Mouse (Mus musculus): ENCODE data around the gene St5.

The St5 gene

DNA sequence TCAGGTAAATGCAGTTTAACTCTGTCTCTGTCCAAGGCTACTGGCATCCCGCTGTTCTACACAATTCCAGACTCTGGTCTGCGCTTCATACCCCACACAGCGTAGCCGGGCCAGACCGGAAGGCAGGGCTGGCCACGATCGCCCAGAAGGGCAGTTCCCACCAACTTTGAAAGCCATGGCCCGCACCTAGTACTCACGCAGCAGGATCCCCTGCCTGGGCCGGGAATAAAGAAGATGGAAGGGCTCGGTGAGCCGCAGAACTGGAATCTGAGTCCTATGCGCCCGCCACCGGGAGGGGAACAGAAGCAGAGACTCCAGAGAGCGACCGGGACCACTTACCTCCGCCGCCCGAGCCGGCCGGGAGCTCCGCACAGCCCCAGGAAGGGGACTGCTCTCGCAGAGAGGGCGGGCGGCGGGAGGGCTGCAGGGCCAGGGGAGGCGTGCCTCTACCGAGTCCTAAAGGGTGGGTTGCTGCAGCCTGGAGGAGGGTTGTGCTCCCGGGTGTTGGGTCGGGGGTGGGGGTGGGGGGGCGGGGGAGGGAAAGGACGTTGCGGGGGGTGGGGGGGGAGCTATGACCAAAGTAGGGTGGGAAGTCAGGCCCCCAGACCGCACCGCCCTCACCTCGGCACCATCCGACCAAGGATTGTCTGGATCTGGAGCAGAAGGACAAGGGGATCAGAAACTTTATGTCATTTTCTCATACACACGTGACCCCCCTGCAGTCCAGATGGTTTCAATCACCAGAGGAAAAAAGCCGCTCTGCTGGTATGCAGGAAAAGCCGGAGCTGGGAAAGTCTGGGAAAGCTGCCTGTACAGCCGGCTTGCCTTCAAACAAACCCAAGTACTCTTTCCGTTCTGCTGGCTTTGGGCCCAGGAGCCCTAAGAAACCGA is 31.6 kb downstream of the St5 start:
- TF ChIP-seq GATA4 (IDR thresholded peaks at IDR 0.05; ENCODE audit: insufficient replicate concordance, low read length): no peak

DNA sequence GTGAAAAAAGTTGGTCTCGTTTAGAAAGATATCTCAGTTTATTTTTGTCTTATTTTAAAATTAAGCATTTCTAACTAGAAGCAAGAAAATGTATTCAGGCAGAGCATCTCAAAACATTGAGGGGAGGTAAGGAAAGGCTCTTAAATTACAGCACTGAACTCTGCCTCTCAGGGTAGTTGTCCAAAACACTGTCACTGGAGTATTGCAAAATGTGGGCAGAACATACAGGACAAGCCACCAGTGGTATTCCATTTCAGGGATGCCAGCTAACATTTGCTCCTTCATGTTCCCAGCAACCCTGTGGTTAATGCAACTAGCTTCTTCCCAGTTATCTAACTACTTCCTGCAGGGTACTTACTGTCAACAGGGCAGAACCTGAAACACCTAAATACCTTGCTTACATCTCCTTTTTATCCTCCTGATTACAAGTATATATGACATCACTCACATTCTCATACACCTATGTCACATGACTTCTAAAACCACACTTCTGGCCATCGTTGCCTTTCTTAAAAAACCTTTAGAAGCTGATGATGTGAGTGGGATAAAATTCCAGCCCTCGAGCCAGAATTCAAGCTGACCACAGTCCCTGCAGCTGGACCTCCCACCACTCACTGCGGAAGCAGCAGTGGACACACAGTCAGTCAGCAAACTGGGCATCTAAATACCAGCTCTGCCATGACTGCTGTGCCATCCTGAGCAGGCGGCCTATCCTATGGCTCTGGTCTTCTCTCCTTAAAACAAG is 33.8 kb downstream of the St5 start:
- TF ChIP-seq GATA4 (IDR thresholded peaks at IDR 0.05; ENCODE audit: insufficient replicate concordance, low read length): no peak

DNA sequence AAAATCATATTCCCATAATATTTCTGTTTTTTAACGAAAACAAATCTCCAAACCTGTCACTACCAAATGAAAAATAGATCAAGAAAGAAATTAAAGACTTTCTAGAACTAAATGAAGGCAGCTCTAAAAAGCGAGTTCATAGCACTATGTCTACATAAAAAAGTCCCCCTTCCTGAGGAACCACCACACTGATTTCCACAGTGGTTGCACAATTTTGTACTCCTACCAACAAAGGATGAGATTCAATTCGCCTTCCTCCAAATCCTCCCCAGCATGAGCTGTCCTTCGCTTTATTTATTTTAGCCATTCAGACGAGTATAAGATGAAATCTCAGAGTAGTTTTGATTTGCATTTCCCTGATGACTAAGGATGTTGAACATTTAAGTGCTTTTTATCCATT is 36.7 kb downstream of the St5 start:
- no peak for TF ChIP-seq GATA4 (IDR thresholded peaks at IDR 0.05; ENCODE audit: insufficient replicate concordance, low read length)

DNA sequence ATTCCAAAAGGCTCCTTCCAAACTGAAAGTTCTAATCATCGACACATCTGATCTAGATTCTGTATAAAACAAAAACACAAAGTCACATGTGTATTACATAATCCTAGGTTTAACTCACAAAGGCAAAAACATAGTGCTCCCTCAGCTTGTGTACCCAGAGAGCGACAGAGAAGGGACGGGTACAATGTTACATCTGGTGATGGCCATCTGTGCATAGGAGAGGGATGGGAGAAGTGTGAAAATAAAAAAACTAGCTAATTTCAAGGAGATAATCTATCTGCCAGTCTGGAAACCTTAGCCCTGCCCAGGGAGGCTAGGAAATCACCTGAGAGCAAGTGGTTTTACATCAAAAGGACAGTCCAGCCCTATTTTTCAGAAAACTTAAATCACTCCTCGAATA is 40.8 kb downstream of the St5 start:
- TF ChIP-seq GATA4 (IDR thresholded peaks at IDR 0.05; ENCODE audit: insufficient replicate concordance, low read length): no peak

DNA sequence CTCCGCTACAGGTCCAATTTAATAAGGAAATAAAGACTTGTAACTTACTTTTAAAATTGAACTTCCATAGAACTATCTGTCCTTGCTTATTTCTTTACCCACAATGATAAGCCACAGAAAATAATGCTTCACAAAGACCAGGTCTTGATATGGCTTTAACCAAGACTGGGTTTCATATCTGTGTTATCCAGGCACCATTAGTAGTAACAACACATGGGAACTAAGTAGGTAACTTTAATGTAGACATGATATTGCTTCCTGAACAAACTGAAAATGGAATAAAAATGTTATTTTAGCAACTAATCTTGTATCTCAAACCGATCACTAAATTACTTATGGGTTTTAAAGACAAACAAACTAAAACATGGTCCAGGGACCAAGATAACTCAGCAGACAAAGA is 44.1 kb downstream of the St5 start:
- no peak for TF ChIP-seq GATA4 (IDR thresholded peaks at IDR 0.05; ENCODE audit: insufficient replicate concordance, low read length)

DNA sequence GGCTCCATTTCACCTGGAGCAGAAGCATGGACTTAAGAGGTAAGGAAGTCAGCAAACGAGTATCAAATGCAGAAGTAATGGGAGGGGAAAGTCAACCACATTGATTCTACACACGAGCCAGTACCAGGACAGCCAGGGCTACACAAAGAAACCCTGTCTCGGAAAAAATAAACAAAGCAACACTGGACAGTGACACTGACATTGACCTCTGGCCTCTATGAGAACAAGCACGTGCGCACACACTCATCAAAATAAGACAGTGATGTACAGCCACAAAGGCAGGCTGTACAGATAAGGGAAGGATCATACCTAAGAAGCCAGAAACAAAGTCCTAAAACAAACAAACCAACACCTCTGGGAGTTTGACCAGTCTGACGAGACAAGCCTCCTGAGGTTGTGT is 45.5 kb downstream of the St5 start:
- TF ChIP-seq GATA4 (IDR thresholded peaks at IDR 0.05; ENCODE audit: insufficient replicate concordance, low read length): no peak

DNA sequence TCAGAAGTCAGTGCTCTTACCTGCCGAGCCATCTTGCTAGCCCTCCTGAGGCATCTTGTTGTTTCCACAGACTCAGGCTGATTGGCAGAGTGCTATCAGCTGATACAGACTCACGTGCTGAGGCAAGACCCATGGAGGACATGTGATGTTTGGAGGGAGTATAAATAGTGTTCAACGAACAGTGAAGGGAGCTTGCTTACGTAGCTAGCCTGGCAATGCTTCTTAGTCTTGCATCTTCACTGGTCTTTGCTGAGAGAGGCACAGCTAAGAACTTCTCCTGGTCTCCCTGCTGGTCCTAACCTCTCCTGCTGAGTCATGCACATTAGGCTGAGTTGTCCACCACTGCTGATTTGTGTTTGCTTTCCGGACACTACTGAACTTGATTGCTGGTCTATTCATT is 48.5 kb downstream of the St5 start:
- TF ChIP-seq GATA4 (IDR thresholded peaks at IDR 0.05; ENCODE audit: insufficient replicate concordance, low read length): no peak

DNA sequence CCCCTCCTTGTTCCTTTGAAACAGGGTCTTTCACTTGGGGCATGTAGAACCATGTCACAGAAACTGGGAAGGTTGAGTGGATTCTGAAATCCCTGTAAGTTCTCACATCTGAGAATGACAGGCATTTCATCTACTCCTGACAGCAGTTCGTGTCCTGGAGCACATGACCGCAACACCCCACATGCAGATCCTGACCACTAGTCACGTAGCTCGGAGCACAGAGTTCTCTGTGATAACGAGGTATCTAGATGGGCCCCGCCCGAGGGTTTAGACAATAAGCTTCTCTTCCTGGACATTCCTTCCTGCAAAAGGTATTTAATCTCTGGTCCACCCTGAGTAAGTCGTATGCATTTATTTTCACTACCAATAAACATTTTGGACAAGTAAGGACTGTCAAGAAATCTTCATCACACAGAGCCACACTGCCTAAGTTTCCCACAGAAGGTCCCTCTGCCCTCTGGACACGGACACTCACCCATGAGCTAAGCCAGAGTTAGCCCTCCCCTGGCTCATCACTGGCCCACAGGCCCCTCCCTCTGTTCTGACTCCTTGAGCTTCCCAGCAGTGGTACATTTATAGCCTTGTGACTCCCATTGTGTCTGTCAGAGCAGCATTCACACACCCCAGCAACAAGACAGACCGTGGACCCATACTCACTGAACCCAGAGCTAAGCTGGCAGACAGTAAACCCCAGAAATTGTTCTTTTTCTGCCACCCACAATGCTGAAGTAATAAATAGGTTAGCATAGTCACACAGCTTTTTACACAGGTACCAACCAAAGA is 54.4 kb downstream of the St5 start:
- TF ChIP-seq GATA4 (IDR thresholded peaks at IDR 0.05; ENCODE audit: insufficient replicate concordance, low read length): no peak

DNA sequence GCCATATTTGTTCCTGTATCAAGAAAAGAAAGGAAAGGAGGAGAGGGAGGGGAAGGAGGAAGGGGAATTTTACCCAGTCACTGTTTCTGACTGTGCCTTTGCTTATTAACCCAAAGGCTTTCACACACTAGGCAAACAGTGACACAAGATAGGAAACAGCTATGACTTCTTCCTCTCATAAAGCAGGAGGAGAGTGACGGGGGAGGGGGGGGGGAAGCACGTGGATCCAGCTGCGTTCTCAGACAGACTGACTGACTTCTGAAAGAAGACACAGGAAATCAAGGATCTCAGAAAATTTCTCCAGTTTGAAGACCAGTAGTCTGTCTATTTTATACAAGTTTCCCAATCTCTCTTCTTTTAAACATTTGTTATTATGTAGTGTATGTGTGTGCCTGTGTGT is 56.8 kb downstream of the St5 start:
- TF ChIP-seq GATA4 (IDR thresholded peaks at IDR 0.05; ENCODE audit: insufficient replicate concordance, low read length): no peak

DNA sequence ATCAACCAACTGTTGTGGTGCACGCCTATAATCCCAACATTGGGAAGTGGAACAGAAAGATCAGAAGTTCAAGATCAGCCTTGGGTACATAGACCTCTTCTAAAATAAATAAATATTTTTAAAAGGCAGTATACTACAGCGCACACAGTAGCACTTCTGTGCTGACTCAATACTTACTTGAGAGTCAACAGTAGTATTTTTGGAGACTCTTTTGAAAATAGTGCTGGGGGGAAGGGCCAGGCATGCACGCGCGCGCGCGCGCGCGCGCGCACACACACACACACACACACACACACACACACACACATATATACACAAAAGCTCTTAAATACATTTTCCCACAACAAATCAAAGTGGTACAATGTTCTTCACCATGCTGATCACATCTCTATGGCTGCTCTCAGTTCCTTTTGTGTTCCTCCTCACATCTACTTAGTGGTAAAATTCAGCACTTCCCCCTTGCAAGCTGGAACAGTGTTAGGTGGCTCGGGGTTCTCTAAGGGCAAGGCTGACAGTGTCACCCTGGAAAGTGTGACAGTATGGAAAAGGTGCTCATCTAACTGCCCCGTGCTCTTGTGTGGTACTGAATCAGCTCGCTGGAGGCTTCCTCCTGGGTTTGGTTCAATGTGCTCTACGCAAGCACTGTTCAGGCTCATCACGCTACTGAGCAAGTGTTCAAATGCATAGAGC is 60.0 kb downstream of the St5 start:
- no peak for TF ChIP-seq GATA4 (IDR thresholded peaks at IDR 0.05; ENCODE audit: insufficient replicate concordance, low read length)

DNA sequence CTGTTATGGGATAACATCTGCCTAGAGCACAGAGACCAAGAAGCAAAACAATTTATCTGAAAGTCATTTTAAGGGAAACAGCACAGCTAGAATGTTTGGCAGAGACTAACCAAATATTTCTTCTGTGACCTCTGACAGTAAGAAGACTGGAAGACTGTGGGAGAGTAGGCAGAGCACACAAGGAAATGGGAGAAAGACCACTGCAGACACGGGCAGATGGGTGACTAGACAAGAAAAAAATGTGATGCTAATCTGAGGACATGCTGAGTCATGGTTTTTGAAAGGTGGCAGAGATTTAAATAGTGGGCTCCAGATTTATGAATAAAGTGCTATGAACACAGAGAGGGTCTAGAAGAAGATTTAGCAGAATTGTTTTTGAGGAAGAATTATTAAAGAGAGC is 61.4 kb downstream of the St5 start:
- TF ChIP-seq GATA4 (IDR thresholded peaks at IDR 0.05; ENCODE audit: insufficient replicate concordance, low read length): no peak

DNA sequence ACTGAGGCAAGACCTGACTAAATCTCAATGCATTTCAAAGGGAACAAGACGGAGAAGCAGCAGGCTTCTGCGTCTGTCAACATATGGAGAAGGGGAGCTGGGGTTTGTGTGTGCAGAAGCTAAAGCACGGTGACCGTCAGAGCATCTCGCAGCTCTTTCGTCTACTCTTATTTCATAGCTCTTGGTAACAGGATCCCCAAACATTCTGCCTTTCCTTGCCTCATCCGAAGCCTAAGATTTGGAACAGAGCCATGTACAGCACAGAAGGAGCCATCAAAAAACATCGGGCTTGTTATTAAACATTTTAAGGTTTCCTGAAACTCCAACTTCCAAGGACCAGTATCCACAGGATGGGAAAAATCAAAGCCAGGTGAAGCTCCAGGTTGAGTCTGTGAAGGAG is 62.3 kb downstream of the St5 start:
- no peak for TF ChIP-seq GATA4 (IDR thresholded peaks at IDR 0.05; ENCODE audit: insufficient replicate concordance, low read length)

DNA sequence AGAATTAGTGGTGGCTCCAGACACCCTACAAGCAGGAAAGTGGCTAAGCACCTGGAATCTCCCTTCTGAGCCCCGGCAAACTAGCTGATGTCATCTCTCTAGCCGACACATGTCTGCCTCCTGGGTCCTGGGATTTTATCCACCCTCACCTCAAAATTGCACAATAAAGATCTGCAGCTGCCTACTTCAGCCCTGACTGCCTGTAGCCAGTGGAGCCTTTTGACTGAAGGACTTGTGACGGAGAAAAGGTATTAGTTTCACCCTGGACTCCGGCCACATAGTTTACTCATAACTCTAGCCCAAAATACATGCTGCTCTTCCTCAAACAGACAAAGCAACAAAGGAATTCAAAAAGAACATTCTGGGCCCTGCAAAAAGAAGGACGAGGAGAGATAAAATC is 66.0 kb downstream of the St5 start:
- TF ChIP-seq GATA4 (IDR thresholded peaks at IDR 0.05; ENCODE audit: insufficient replicate concordance, low read length): no peak

DNA sequence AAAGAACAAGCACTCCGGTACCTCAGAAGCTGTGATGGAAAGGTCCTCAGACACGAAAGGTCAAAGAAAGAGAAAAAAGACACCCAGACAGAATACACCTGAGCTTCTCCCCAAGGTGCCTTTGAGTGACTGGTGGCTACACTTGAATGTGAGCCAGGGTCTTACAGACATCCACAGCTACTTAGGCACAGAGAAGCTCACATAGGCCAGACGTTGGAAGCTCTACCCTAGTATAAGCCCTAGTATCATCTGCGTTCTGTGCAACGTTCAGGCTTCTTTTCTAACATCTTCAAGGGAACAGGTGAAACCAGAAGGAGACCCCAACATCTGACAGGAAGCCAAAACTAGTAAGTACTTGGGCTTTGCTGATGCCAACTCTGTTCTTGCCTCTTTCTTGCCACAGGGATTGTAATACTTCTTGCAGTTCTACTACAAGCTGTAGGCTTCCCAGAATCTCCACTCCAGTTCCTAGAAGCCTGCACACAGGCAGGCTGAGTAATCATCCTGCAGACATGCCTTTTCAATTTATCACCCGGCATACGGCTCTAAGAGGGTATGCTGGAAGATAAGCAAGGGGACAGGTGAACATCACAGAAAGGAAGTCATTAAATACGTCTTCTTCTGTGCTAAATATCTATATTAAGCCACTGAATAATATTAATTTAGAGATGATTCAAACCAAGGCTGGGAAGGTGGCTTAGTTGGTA is 67.2 kb downstream of the St5 start:
- TF ChIP-seq GATA4 (IDR thresholded peaks at IDR 0.05; ENCODE audit: insufficient replicate concordance, low read length): no peak
